Mouse (Mus musculus) stomach, postnatal 0 days (tissue): ENCODE measurements around the gene Ppil1.

ENCODE experiments used
- CTCF ChIP-seq: IDR thresholded peaks from 2 replicates; pipeline ENCODE4 v1.5.1; 2016; ENCODE audit warnings: antibody characterized with exemption, low read depth, mild to moderate bottlenecking, moderate library complexity
- EP300 ChIP-seq: optimal IDR thresholded peaks from 2 replicates; pipeline ENCODE3; 2016; ENCODE audit warnings: antibody characterized with exemption

- TF ChIP-seq EP300, result peak; percentile 98
- TF ChIP-seq CTCF, result peak; percentile 79
Measured at GRCm38 (mm10) chr17:29268682-29269348, 4.8 kb upstream of the Ppil1 start, which contains the start of gene BC004004.
